In the genomic region with DNA sequence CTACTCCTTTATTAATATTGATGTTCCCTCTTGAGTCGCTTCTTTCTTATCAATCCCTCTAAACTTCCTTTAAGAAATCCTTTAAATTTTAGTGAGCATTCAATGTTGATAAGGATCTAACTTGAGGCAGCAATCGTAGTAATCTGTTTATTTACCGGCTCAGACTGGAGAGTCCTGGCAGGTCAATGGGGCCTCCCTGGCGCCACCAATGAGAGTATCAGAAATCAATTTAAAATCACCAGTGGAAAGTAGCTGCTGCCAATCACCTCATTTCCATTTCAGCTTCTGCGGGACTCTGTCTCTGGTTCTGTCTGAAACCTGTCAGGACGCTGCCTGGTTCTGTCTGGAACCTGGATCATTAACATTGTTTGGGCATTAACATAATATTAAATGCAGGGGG, we compare ENCODE assay signal across 8 mouse cellular contexts. TPM values are rescaled to one million over a fixed set of nuclear protein-coding genes. Genes with fewer than 3 reads are reported as not detected.
DNase-seq lines count a peak whose midpoint lies in the region; ATAC-seq lines count a peak whose summit lies in the region.

No protein-coding gene starts in this region.

- no peak overlapping the region for H3K9ac ChIP-seq in neural tube, embryonic 12.5 days
- H3K9ac ChIP-seq in hindbrain, embryonic 11.5 days (ENCODE audit: low read depth, low read length), result no peak overlapping the region
- H3K9ac ChIP-seq in stomach, embryonic 14.5 days (replicated peaks; ENCODE audit: low read depth, low read length), result no peak overlapping the region

- intact Hi-C loops in left cerebral cortex, postnatal 10 days (cut with DNase I), result no loop called here

- H3K27me3 ChIP-seq in neural tube, embryonic 12.5 days (replicated peaks), result no peaks in the 10 kb centered on the region; the same call in 1 of the 2 replicates
- no peaks in the 10 kb centered on the region for H3K27me3 ChIP-seq in hindbrain, embryonic 11.5 days (ENCODE audit: control insufficient read depth, insufficient read depth, low read length)
- no peaks in the 10 kb centered on the region for H3K27me3 ChIP-seq in limb, embryonic 10.5 days (ENCODE audit: low read depth, poor library complexity, severe bottlenecking)
- no peaks in the 10 kb centered on the region for H3K27me3 ChIP-seq in stomach, embryonic 14.5 days (ENCODE audit: control insufficient read depth, insufficient read depth, low read length)

- H3K36me3 ChIP-seq in neural tube, embryonic 12.5 days, result no peaks in the 10 kb centered on the region
- H3K36me3 ChIP-seq in hindbrain, embryonic 11.5 days (ENCODE audit: control insufficient read depth, insufficient read depth, low read length), result no peaks in the 10 kb centered on the region
- no peaks in the 10 kb centered on the region for H3K36me3 ChIP-seq in limb, embryonic 10.5 days
- no peaks in the 10 kb centered on the region for H3K36me3 ChIP-seq in stomach, embryonic 14.5 days (ENCODE audit: control insufficient read depth, insufficient read depth, low read length)

- no peaks in the 10 kb centered on the region for H3K9me3 ChIP-seq in neural tube, embryonic 12.5 days
- H3K9me3 ChIP-seq in hindbrain, embryonic 11.5 days (ENCODE audit: control insufficient read depth, low read length), result no peaks in the 10 kb centered on the region
- no peaks in the 10 kb centered on the region for H3K9me3 ChIP-seq in limb, embryonic 10.5 days (replicated peaks)
- no peaks in the 10 kb centered on the region for H3K9me3 ChIP-seq in stomach, embryonic 14.5 days (ENCODE audit: control insufficient read depth, low read depth, low read length)

- no peak for ATAC-seq in neural tube, embryonic 12.5 days (ENCODE audit: low FRiP score, low read depth)
- ATAC-seq in hindbrain, embryonic 11.5 days (ENCODE audit: low FRiP score), result no peak
- ATAC-seq in stomach, embryonic 14.5 days (ENCODE audit: insufficient number of reproducible peaks, insufficient read depth, low FRiP score, low read depth), result no peak
- ATAC-seq in inflammation-experienced regulatory T-cells, adult 6 months, result no peak

- peak overlapping the region; percentile 66 for H3K4me2 ChIP-seq in neural tube, embryonic 12.5 days (replicated peaks)
- H3K4me2 ChIP-seq in hindbrain, embryonic 11.5 days (replicated peaks; ENCODE audit: low read depth, low read length), result no peak overlapping the region
- peak overlapping the region; percentile 82 for H3K4me2 ChIP-seq in stomach, embryonic 14.5 days (replicated peaks; ENCODE audit: low read depth, low read length)

- no peak overlapping the region for H3K4me3 ChIP-seq in neural tube, embryonic 12.5 days
- no peak overlapping the region for H3K4me3 ChIP-seq in hindbrain, embryonic 11.5 days (ENCODE audit: low read depth, low read length)
- peak overlapping the region; percentile 59 for H3K4me3 ChIP-seq in limb, embryonic 10.5 days
- peak overlapping the region; percentile 43 for H3K4me3 ChIP-seq in stomach, embryonic 14.5 days (ENCODE audit: low read depth, low read length)

- no peak for DNase-seq in neural tube, embryonic 10.5 days (ENCODE audit: extremely low spot score, low spot score)
- DNase-seq in hindbrain, embryonic 11.5 days (ENCODE audit: low spot score), result peak; percentile 8
- DNase-seq in limb, embryonic 10.5 days (ENCODE audit: low spot score), result no peak
- no peak for DNase-seq in left cerebral cortex, postnatal 10 days (ENCODE audit: extremely low spot score in 1 of 2, low spot score in 2 of 2)
- no peak for DNase-seq in frontal cortex, postnatal 14 days (ENCODE audit: low spot score in 2 of 2)

- 58% methylated on average over 6 of the region's 6 CpGs for WGBS in neural tube, embryonic 12.5 days
- 47% methylated on average over 6 of the region's 6 CpGs for WGBS in hindbrain, embryonic 11.5 days
- 27% methylated on average over 6 of the region's 6 CpGs for WGBS in limb, embryonic 10.5 days
- WGBS in stomach, embryonic 14.5 days, result 18% methylated on average over 6 of the region's 6 CpGs

- peaks cover 10% of the 10 kb centered on the region; the same call in 1 of the 2 replicates for H3K4me1 ChIP-seq in neural tube, embryonic 12.5 days
- H3K4me1 ChIP-seq in hindbrain, embryonic 11.5 days (replicated peaks; ENCODE audit: control insufficient read depth, insufficient read depth, low read length), result no peaks in the 10 kb centered on the region
- peaks cover 20% of the 10 kb centered on the region for H3K4me1 ChIP-seq in limb, embryonic 10.5 days
- H3K4me1 ChIP-seq in stomach, embryonic 14.5 days (ENCODE audit: control insufficient read depth, insufficient read depth, low read length), result peaks cover 10% of the 10 kb centered on the region; the same call in 1 of the 2 replicates

- no peak overlapping the region for H3K27ac ChIP-seq in neural tube, embryonic 12.5 days
- H3K27ac ChIP-seq in hindbrain, embryonic 11.5 days (ENCODE audit: low read depth, low read length), result no peak overlapping the region
- no peak overlapping the region for H3K27ac ChIP-seq in limb, embryonic 10.5 days
- H3K27ac ChIP-seq in stomach, embryonic 14.5 days (ENCODE audit: low read length), result no peak overlapping the region

RNA-seq across cellular contexts. Expression of gene Il15, which starts 1.5 kb away (rescaled TPM):
- 0.79 and 1.3 TPM in 2 replicates for polyA plus RNA-seq in neural tube, embryonic 12.5 days (2016; fragmentation: Nextera tagmentation; extraction: Ambion mirVana)
- 2.7 and 4.0 TPM in 2 replicates for polyA plus RNA-seq in hindbrain, embryonic 11.5 days (2014; fragmentation: Nextera tagmentation; extraction: Ambion mirVana)
- polyA plus RNA-seq in limb, embryonic 10.5 days (2016; fragmentation: Nextera tagmentation; extraction: Ambion mirVana), result 0.74 and 1.6 TPM in 2 replicates
- 3.4 and 3.8 TPM in 2 replicates for polyA plus RNA-seq in stomach, embryonic 14.5 days (2014; fragmentation: Nextera tagmentation; extraction: Ambion mirVana)
- total RNA-seq in left cerebral cortex, postnatal 10 days (2021), result 1 to 10 TPM in 1 of 2 experiments, under 1 TPM in 1; 0.99 to 1.0 TPM
- 1 to 10 TPM in 2 of 3 experiments, not detected in 1; 1.2 to 2.3 TPM for polyA plus RNA-seq in inflammation-experienced regulatory T-cells, adult 6 months (2017; shearing (Covaris generic))

Comparison
In these comparisons a context has a peak if more than half of its experiments do, and no peak if none do; other contexts are left out.
1. H3K4me3 ChIP-seq: peak in limb, embryonic 10.5 days (single experiment) and stomach, embryonic 14.5 days (single experiment); none in neural tube, embryonic 12.5 days (single experiment) and hindbrain, embryonic 11.5 days (single experiment).